Mouse (Mus musculus): Measurements from ENCODE around the gene Foxj3. TPM values are rescaled to one million over a fixed set of nuclear protein-coding genes. Genes with fewer than 3 reads are reported as not detected.

The Foxj3 gene
- polyA plus RNA-seq, 1 experiment from 2014 or later, result 22.4 TPM

GRCm38 (mm10) chr4:119632721-119633120 is 95.9 kb downstream of the Foxj3 start:
- 70% methylated on average over 7 of the region's 7 CpGs for WGBS

DNA sequence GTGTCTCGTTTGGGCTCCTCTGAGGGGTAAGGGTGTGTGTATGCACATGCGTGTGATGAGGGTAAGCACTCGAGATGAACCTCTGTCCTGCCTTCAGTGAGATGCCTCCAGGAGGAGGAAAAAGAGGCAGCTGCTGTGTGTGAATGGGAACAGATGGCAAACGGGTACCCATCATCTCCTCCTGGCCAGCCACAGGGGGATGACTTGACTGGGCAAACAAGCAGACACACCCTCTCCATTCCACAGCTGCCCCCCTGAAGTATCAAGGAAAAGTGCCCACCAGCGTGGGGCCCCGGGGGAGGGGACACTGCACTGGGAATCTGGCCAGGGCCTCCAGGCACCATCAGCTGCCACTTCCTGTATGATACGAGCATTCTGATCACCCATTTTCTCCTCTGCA is 96.5 kb downstream of the Foxj3 start:
- H3K9me3 ChIP-seq, result no peaks in the 10 kb centered on the region
- H3K27me3 ChIP-seq (replicated peaks; ENCODE audit: low read depth, poor library complexity, severe bottlenecking), result no peaks in the 10 kb centered on the region
- DNase-seq (ENCODE audit: low spot score), result no peak
- peaks cover 29% of the 10 kb centered on the region for H3K4me1 ChIP-seq
- no peak overlapping the region for H3K27ac ChIP-seq (replicated peaks)
- H3K4me3 ChIP-seq, result no peak overlapping the region
- peaks cover 30% of the 10 kb centered on the region for H3K36me3 ChIP-seq (replicated peaks)
- 68% methylated on average over 7 of the region's 7 CpGs for WGBS

More at GRCm38 (mm10) chr4:119632721-119633120, 95.9 kb downstream of the Foxj3 start:
- Histone ChIP-seq H3K36me3 (replicated peaks) (peaks cover 34% of the 10 kb centered on the region), H3K27me3 (replicated peaks; ENCODE audit: low read depth, poor library complexity, severe bottlenecking) (no peaks in the 10 kb centered on the region), H3K4me3 (no peak overlapping the region), H3K4me1 (peaks cover 27% of the 10 kb centered on the region), H3K9me3 (no peaks in the 10 kb centered on the region), H3K27ac (replicated peaks) (no peak overlapping the region)
- no peak for DNase-seq (ENCODE audit: low spot score)

GRCm38 (mm10) chr4:119633948-119634347 is 97.1 kb downstream of the Foxj3 start:
- H3K4me1 ChIP-seq, result peaks cover 34% of the 10 kb centered on the region
- no peak overlapping the region for H3K4me3 ChIP-seq
- H3K27ac ChIP-seq (replicated peaks), result no peak overlapping the region
- WGBS, result 89% methylated on average over 3 of the region's 3 CpGs
- DNase-seq (ENCODE audit: low spot score), result no peak
- H3K36me3 ChIP-seq (replicated peaks), result peaks cover 30% of the 10 kb centered on the region
- no peaks in the 10 kb centered on the region for H3K9me3 ChIP-seq
- H3K27me3 ChIP-seq (replicated peaks; ENCODE audit: low read depth, poor library complexity, severe bottlenecking), result no peaks in the 10 kb centered on the region

DNA sequence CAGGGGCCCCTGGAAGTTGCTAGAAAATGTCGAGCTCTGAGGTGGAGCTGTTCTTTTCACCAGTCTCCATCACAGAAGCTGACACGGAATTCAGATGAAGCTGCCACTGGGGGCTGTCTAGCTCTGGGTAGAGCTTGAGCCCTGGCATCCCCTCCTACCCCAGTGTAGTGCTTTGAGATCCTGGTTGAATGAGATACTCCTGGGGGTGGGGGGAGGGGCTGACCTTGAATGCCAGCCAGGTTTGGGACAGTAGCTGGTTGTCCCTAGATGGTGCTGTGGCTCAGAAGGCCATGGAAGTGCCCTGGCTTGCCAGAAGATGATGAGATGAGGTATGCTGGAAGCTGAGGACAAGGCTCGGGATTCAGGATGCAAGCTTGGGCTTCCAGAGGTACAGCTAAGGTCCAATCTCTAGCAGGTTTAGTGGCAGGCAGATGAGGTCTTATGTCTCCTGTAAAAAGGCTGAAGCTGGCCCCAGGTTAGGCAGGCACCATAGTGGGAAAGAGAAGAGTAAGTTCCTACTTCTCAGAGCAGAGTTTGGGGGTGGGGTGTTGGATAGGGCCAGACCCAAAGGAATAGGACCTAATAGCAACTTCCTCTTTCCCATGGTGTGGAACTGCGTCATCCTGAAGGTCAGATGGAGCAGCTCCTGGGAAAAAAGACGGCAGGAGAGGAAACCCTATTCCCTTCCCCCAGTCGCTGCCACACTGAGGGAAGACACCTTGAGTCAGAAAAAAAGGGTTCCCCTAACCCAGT is 98.3 kb downstream of the Foxj3 start:
- Histone ChIP-seq H3K9me3 (no peaks in the 10 kb centered on the region), H3K36me3 (replicated peaks) (peaks cover 18% of the 10 kb centered on the region), H3K4me1 (peaks cover 34% of the 10 kb centered on the region), H3K27me3 (replicated peaks; ENCODE audit: low read depth, poor library complexity, severe bottlenecking) (no peaks in the 10 kb centered on the region), H3K27ac (replicated peaks) (no peak overlapping the region), H3K4me3 (no peak overlapping the region)
- 68% methylated on average over 6 of the region's 6 CpGs for WGBS
- no peak for DNase-seq (ENCODE audit: low spot score)

- H3K9me3 ChIP-seq, result no peaks in the 10 kb centered on the region
- peaks cover 32% of the 10 kb centered on the region for H3K4me1 ChIP-seq
- H3K27me3 ChIP-seq (replicated peaks; ENCODE audit: low read depth, poor library complexity, severe bottlenecking), result no peaks in the 10 kb centered on the region
- WGBS, result 84% methylated on average over 8 of the region's 8 CpGs
- DNase-seq (ENCODE audit: low spot score), result no peak
- H3K36me3 ChIP-seq (replicated peaks), result peaks cover 12% of the 10 kb centered on the region
- H3K4me3 ChIP-seq, result no peak overlapping the region
- no peak overlapping the region for H3K27ac ChIP-seq (replicated peaks)
Observed at GRCm38 (mm10) chr4:119635686-119636085, 98.9 kb downstream of the Foxj3 start.

DNA sequence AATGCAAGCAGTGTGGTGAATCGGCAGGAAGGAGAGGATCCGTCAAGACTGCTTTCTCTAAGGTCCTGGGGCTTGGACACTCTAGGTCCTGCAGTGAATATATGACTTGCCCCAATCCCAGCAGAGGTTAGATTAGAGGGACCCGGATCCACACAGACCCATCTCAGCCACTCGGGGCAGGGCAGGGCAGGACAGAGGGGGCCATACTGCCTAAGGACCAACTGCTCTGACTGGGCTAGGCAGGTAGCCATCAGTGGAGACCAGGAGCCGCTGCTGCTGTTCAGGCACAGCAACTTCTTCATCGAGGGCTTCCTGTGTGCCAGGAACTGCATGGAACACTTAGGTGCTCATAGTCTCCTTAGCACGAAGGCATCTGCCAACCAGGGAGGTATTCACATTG is 99.9 kb downstream of the Foxj3 start:
- Histone ChIP-seq H3K27me3 (replicated peaks; ENCODE audit: low read depth, poor library complexity, severe bottlenecking) (no peaks in the 10 kb centered on the region), H3K4me1 (peaks cover 22% of the 10 kb centered on the region), H3K36me3 (replicated peaks) (peaks cover 8% of the 10 kb centered on the region; the same call in 1 of the 2 replicates), H3K4me3 (no peak overlapping the region), H3K27ac (replicated peaks) (no peak overlapping the region), H3K9me3 (no peaks in the 10 kb centered on the region)
- no peak for DNase-seq (ENCODE audit: low spot score)
- WGBS, result 87% methylated on average over 7 of the region's 7 CpGs

DNA sequence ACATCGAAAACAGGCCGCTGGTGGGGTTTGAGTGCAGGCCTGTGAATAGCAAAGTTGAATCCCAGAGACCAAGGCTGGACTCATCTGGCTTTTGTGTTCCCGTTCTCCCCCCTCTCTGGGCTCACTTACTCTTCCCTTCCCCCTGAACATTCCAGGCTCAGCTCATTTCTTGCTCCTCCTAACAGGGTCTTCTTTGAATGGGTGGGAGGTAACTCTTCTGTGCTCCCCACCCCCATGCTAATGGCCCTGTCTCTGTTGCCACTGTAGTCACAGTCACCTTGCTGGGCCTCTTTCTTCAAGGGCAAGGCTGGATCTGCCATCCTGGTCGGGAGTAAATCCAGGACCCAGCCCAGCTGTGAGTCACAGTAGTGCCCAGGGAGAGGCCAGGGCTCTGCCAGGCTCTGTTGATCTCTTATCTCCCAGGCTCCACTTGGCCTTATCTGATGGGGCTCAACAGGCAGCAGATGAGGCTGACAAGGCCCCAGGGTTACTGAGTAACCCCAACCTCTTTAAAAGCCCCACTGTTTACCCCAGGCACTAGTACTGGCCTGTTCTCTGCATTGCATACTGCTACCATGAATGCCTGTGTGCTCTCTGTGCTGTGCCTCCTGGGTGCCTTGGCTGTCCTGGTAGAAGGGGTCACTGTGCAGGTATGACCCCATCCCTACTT is 100.5 kb downstream of the Foxj3 start, which contains the start of gene Guca2a:
Gene Guca2a (plus strand): TSS at position 529 of the 670 bp plus-strand sequence.
- WGBS, result 78% methylated on average over 4 of the region's 4 CpGs
- H3K36me3 ChIP-seq (replicated peaks), result peaks cover 8% of the 10 kb centered on the region; the same call in 1 of the 2 replicates

DNA sequence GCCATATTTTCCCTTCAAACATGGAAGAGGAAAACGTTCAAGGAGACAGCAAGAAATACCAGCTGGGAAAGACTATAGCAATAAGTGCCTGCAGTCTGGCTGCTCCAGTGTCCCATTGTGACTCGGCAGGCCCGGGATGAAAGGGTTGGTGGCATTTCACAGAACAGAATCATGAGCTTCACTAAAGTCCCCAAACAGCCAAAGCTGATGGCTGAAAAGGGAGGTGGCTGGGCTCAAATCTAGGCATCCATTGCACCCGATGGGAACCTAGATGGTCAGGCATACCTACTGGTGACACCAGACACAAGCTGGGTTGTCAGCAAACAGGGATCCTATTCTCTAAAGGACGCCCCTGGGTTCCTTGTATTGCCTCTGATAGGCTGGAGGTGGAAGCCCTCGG is 101.1 kb downstream of the Foxj3 start:
- H3K27me3 ChIP-seq (replicated peaks; ENCODE audit: low read depth, poor library complexity, severe bottlenecking), result no peaks in the 10 kb centered on the region
- H3K4me3 ChIP-seq, result no peak overlapping the region
- peaks cover 16% of the 10 kb centered on the region for H3K4me1 ChIP-seq
- DNase-seq (ENCODE audit: low spot score), result no peak
- H3K36me3 ChIP-seq (replicated peaks), result peaks cover 6% of the 10 kb centered on the region; the same call in 1 of the 2 replicates
- WGBS, result 86% methylated on average over 6 of the region's 6 CpGs
- no peak overlapping the region for H3K27ac ChIP-seq (replicated peaks)
- H3K9me3 ChIP-seq, result no peaks in the 10 kb centered on the region

More for the DNA sequence above, 100.5 kb downstream of the Foxj3 start, which contains the start of gene Guca2a:
- Histone ChIP-seq H3K4me1 (peaks cover 19% of the 10 kb centered on the region), H3K27me3 (replicated peaks; ENCODE audit: low read depth, poor library complexity, severe bottlenecking) (no peaks in the 10 kb centered on the region), H3K4me3 (no peak within 1 kb of the TSS), H3K27ac (replicated peaks) (no peak within 1 kb of the TSS; the same call in 1 of the 2 replicates), H3K9me3 (no peaks in the 10 kb centered on the region)
- no peak for DNase-seq (ENCODE audit: low spot score)

GRCm38 (mm10) chr4:119638656-119639055 is 101.9 kb downstream of the Foxj3 start:
- Histone ChIP-seq H3K27me3 (replicated peaks; ENCODE audit: low read depth, poor library complexity, severe bottlenecking) (no peaks in the 10 kb centered on the region), H3K36me3 (replicated peaks) (no peaks in the 10 kb centered on the region), H3K4me3 (no peak overlapping the region), H3K9me3 (no peaks in the 10 kb centered on the region), H3K4me1 (peaks cover 13% of the 10 kb centered on the region), H3K27ac (replicated peaks) (no peak overlapping the region)
- 60% methylated on average over 11 of the region's 11 CpGs for WGBS
- no peak for DNase-seq (ENCODE audit: low spot score)

DNA sequence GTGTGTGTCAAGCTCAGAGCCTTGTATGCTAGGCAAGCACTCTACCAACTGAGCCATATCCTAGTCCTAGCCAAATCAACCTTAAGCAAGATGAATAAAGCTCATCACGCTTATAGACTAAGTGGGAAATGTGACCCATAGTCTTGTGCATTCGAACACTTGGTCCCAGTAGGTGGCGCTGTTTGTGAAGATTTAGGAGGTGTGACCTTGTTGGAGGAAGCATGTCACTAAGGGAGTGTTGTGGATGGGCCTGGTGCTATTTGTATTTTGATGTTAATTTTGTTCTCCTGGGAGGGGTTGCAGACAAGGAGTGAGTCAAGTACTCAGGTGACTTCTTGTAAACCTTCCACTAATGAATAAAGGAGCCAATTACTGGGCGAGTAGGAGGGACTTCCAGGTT is 105.9 kb downstream of the Foxj3 start:
- H3K9me3 ChIP-seq, result no peaks in the 10 kb centered on the region
- DNase-seq (ENCODE audit: low spot score), result no peak
- WGBS, result 85% methylated on average over 4 of the region's 4 CpGs
- H3K27ac ChIP-seq (replicated peaks), result no peak overlapping the region
- H3K36me3 ChIP-seq (replicated peaks), result no peaks in the 10 kb centered on the region
- H3K4me1 ChIP-seq, result peaks cover 7% of the 10 kb centered on the region
- no peaks in the 10 kb centered on the region for H3K27me3 ChIP-seq (replicated peaks; ENCODE audit: low read depth, poor library complexity, severe bottlenecking)
- no peak overlapping the region for H3K4me3 ChIP-seq

GRCm38 (mm10) chr4:119657011-119657410 is 120.2 kb downstream of the Foxj3 start:
- no peaks in the 10 kb centered on the region for H3K27me3 ChIP-seq (replicated peaks; ENCODE audit: low read depth, poor library complexity, severe bottlenecking)
- no peak for DNase-seq (ENCODE audit: low spot score)
- H3K4me1 ChIP-seq, result no peaks in the 10 kb centered on the region
- H3K9me3 ChIP-seq, result peaks cover 10% of the 10 kb centered on the region
- no peak overlapping the region for H3K4me3 ChIP-seq
- H3K36me3 ChIP-seq (replicated peaks), result no peaks in the 10 kb centered on the region
- 80% methylated on average over 1 of the region's 1 CpGs for WGBS
- no peak overlapping the region for H3K27ac ChIP-seq (replicated peaks)

- Histone ChIP-seq H3K4me3 (no peak overlapping the region), H3K9me3 (peaks cover 4% of the 10 kb centered on the region; the same call in 1 of the 2 replicates), H3K4me1 (no peaks in the 10 kb centered on the region), H3K36me3 (replicated peaks) (no peaks in the 10 kb centered on the region), H3K27me3 (replicated peaks; ENCODE audit: low read depth, poor library complexity, severe bottlenecking) (no peaks in the 10 kb centered on the region), H3K27ac (replicated peaks) (no peak overlapping the region)
- no peak for DNase-seq (ENCODE audit: low spot score)
- 68% methylated on average over 2 of the region's 2 CpGs for WGBS
Observed at GRCm38 (mm10) chr4:119658246-119658645, 121.4 kb downstream of the Foxj3 start.

GRCm38 (mm10) chr4:119658731-119659130 is 121.9 kb downstream of the Foxj3 start, which contains the start of gene Guca2b:
Guca2b (minus strand) TSS chr4:119658954.
- Histone ChIP-seq H3K36me3 (replicated peaks) (no peaks in the 10 kb centered on the region), H3K9me3 (no peaks in the 10 kb centered on the region), H3K4me1 (no peaks in the 10 kb centered on the region), H3K27me3 (replicated peaks; ENCODE audit: low read depth, poor library complexity, severe bottlenecking) (no peaks in the 10 kb centered on the region), H3K27ac (replicated peaks) (no peak within 1 kb of the TSS), H3K4me3 (no peak within 1 kb of the TSS)
- 93% methylated on average over 4 of the region's 4 CpGs for WGBS
- DNase-seq (ENCODE audit: low spot score), result no peak
